Mouse (Mus musculus) cerebellum, postnatal 36 days (tissue): Measurements from ENCODE around the gene Yipf4.

Experiments
- DNase-seq, 2 experiments: peaks; one replicate each; pipeline ENCODE4 v3.0.0; 2021 to 2022; ENCODE audit warnings: mixed read lengths in 2 of 2

Yipf4 gene

DNA sequence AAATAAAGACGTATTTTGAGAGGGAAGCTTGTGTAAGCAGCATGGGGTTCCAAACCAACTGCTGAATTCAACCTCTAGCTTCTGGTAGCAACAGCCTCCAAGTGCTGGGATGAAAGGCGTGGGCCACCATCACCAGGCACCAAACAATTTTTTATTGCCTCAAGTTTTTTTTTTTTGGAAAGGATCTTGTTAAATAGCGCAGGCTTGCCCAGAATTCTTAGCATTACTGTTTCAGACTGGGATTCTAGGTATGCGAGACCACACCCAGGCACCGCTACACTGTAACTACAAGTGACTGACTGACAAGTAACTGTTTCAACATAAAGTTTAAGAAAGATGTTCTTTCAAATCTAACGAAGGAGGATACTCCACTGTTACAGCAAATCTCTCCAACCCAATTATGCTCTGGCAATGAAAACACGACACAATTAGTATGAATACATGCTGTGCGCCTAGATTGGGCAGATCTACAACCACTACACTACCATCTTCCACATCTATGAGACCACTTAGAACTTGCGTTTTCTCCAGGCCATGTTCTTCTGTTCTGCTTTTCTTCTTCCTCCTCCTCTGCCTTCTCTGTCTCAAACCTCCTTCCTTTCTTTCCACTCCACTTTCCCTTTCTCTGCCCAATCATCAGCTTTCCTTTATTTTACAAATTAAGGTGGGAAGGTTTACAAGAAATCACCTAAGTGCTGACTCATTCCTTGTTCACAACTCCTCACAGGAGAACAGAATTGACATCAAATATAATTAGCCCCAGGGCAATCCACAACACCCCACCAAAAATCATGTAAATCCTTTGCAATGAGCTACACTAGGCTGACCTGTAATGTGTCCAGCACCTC is 37.7 kb downstream of the Yipf4 start:
- no peak for DNase-seq

- peak; percentile 100 for DNase-seq
Observed at GRCm38 (mm10) chr17:74527729-74528607, 38.7 kb downstream of the Yipf4 start, which contains the start of gene Birc6. Gene Birc6, plus strand, starts transcription at chr17:74528295.

GRCm38 (mm10) chr17:74528648-74529532 is 39.6 kb downstream of the Yipf4 start:
- peak in 1 of 2 experiments; percentile 39 for DNase-seq

- DNase-seq = no peak
Observed at GRCm38 (mm10) chr17:74529533-74529824, 40.2 kb downstream of the Yipf4 start.

DNA sequence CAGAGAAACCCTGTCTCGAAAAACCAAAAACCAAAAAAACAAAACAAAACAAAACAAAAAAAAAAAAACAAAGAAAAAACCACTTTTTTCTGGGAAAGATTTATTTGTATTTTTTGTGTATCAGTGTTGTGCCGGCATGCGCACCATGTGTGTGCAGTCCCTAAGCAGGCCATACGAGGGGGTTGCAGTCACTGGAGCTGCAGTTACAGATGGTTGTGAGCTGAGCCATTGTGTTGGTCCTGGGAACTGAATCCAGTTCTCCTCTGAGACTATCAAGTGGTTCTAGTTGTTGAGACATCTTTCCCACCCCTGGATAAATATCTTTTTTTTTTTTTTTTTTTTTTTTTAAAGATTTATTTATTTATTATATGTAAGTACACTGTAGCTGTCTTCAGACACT is 45.7 kb downstream of the Yipf4 start:
- no peak for DNase-seq

- no peak for DNase-seq
Observed at GRCm38 (mm10) chr17:74537526-74537925, 48.2 kb downstream of the Yipf4 start.

DNA sequence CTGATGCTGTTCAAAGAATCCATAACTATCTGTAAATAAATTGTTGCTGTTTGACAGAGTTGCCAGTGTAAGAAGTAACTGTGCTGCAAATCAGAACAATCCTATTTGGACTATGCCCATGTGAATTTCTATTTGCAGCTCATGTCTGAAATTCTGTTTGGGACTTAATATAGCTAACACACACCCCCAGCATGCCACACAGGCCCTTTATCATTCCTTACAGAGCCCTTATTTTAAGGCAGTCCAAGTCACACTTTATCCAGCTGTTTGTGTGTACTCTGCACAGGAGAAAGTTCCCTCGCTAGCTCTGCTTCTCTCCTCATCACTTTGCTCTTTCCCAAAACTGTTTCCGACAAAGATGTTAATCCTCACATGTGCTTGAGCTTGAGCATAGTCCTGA is 54.3 kb downstream of the Yipf4 start:
- DNase-seq = no peak
